8 mouse cellular contexts compared by ENCODE assay signal in the genomic region with DNA sequence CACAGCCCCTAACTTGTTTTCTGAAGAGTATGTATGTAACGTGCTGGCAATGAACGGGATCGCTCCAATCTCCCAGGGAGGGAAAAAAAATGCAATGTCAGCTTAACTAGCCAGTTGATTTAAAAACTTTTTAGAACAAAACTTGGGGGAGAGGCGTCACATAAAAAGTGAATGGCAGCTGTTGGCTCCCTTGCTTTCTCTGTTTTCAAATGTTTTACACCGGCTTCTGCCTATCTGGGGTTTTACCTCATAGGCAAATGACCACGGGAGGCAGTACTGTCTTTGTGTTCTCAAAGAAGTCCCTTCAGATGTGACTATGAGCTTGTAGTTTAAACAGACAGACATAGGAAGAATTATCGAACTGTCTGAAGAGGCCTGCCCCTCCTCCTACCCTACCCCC. TPM values are rescaled to one million over a fixed set of nuclear protein-coding genes. Genes with fewer than 3 reads are reported as not detected.
DNase-seq lines count a peak whose midpoint lies in the region; ATAC-seq and TF ChIP-seq lines count a peak whose summit lies in the region.

No protein-coding gene starts in this region.

- no peaks in the 10 kb centered on the region for H3K27me3 ChIP-seq in kidney, embryonic 16.5 days (ENCODE audit: insufficient read depth, low read length)
- H3K27me3 ChIP-seq in embryonic facial prominence, embryonic 14.5 days (replicated peaks; ENCODE audit: control insufficient read depth, insufficient read depth, low read length) = no peaks in the 10 kb centered on the region
- no peaks in the 10 kb centered on the region for H3K27me3 ChIP-seq in intestine, embryonic 14.5 days (replicated peaks; ENCODE audit: control insufficient read depth, insufficient read depth, low read length)
- H3K27me3 ChIP-seq in midbrain, postnatal 0 days (ENCODE audit: insufficient read depth, low read length) = no peaks in the 10 kb centered on the region

- intact Hi-C loops in left cerebral cortex, postnatal 25 days (cut with DNase I) = loop anchor here (5.0 kb wide), 2 partner anchors 161 to 621 kb away; no protein-coding TSS in a partner anchor

- H3K9ac ChIP-seq in kidney, embryonic 16.5 days (replicated peaks; ENCODE audit: low read length) = peak overlapping the region; percentile 15; the same call in 1 of the 2 replicates
- H3K9ac ChIP-seq in embryonic facial prominence, embryonic 14.5 days (ENCODE audit: low read depth, low read length) = peak overlapping the region; percentile 49
- H3K9ac ChIP-seq in intestine, embryonic 14.5 days (ENCODE audit: low read length) = peak overlapping the region; percentile 36
- H3K9ac ChIP-seq in midbrain, postnatal 0 days (replicated peaks; ENCODE audit: low read length, poor library complexity, severe bottlenecking) = 0 out of 2 replicates have a peak overlapping the region, but pooled peaks have one; percentile 33

- 23% methylated on average over 7 of the region's 7 CpGs for WGBS in kidney, embryonic 16.5 days
- WGBS in embryonic facial prominence, embryonic 14.5 days = 19% methylated on average over 7 of the region's 7 CpGs
- WGBS in intestine, embryonic 14.5 days = 12% methylated on average over 7 of the region's 7 CpGs
- 30% methylated on average over 7 of the region's 7 CpGs for whole genome bisulfite sequencing in midbrain, postnatal 0 days

- peak overlapping the region; percentile 31 for H3K4me3 ChIP-seq in kidney, embryonic 16.5 days (ENCODE audit: low read length)
- peak overlapping the region; percentile 89 for H3K4me3 ChIP-seq in embryonic facial prominence, embryonic 14.5 days (ENCODE audit: low read depth, low read length)
- peak overlapping the region; percentile 25 for H3K4me3 ChIP-seq in intestine, embryonic 14.5 days (ENCODE audit: low read depth, low read length)
- peak overlapping the region; percentile 34 for H3K4me3 ChIP-seq in midbrain, postnatal 0 days (ENCODE audit: low read depth, low read length)

- H3K36me3 ChIP-seq in kidney, embryonic 16.5 days (ENCODE audit: insufficient read depth, low read length) = no peaks in the 10 kb centered on the region
- no peaks in the 10 kb centered on the region for H3K36me3 ChIP-seq in embryonic facial prominence, embryonic 14.5 days (ENCODE audit: control insufficient read depth, insufficient read depth, low read length)
- no peaks in the 10 kb centered on the region for H3K36me3 ChIP-seq in intestine, embryonic 14.5 days (ENCODE audit: control insufficient read depth, insufficient read depth, low read length)
- no peaks in the 10 kb centered on the region for H3K36me3 ChIP-seq in midbrain, postnatal 0 days (ENCODE audit: insufficient read depth, low read length)

- no peak for DNase-seq in kidney, adult 8-10 months
- DNase-seq in embryonic facial prominence, embryonic 14.5 days (ENCODE audit: low spot score) = peak; percentile 50
- no peak for DNase-seq in intestine, embryonic 14.5 days (ENCODE audit: low spot score)
- DNase-seq in midbrain, postnatal 0 days (ENCODE audit: low spot score) = peak; percentile 51
- DNase-seq in left cerebral cortex, postnatal 25 days (ENCODE audit: low spot score in 2 of 2) = no peak
- no peak for DNase-seq in frontal cortex, postnatal 10 days (ENCODE audit: low spot score in 2 of 2)
- no peak for DNase-seq in thymus, postnatal 4 days

- peak; percentile 53 for TF ChIP-seq CTCF in midbrain, postnatal 0 days (IDR thresholded peaks at IDR 0.05)

- no peak for ATAC-seq in kidney, embryonic 16.5 days (ENCODE audit: low FRiP score, low TSS enrichment)
- ATAC-seq in embryonic facial prominence, embryonic 14.5 days (ENCODE audit: low read depth) = no peak
- no peak for ATAC-seq in intestine, embryonic 14.5 days (replicated peaks; ENCODE audit: low FRiP score, low TSS enrichment, low read depth)
- ATAC-seq in midbrain, postnatal 0 days (ENCODE audit: low FRiP score) = no peak

- H3K9me3 ChIP-seq in kidney, embryonic 16.5 days (ENCODE audit: low read length) = no peaks in the 10 kb centered on the region
- no peaks in the 10 kb centered on the region for H3K9me3 ChIP-seq in embryonic facial prominence, embryonic 14.5 days (ENCODE audit: control insufficient read depth, low read length)
- no peaks in the 10 kb centered on the region for H3K9me3 ChIP-seq in intestine, embryonic 14.5 days (ENCODE audit: control insufficient read depth, low read length)
- H3K9me3 ChIP-seq in midbrain, postnatal 0 days (ENCODE audit: low read length) = no peaks in the 10 kb centered on the region

- peaks cover 42% of the 10 kb centered on the region for H3K4me1 ChIP-seq in kidney, embryonic 16.5 days (ENCODE audit: insufficient read depth, low read length)
- peaks cover 53% of the 10 kb centered on the region for H3K4me1 ChIP-seq in embryonic facial prominence, embryonic 14.5 days (ENCODE audit: control insufficient read depth, insufficient read depth, low read length)
- H3K4me1 ChIP-seq in intestine, embryonic 14.5 days (replicated peaks; ENCODE audit: control insufficient read depth, insufficient read depth, low read length) = peaks cover 64% of the 10 kb centered on the region
- H3K4me1 ChIP-seq in midbrain, postnatal 0 days (ENCODE audit: insufficient read depth, low read length) = peaks cover 9% of the 10 kb centered on the region; the same call in 1 of the 2 replicates

- H3K27ac ChIP-seq in kidney, embryonic 16.5 days (ENCODE audit: low read length) = no peak overlapping the region
- peak overlapping the region; percentile 41 for H3K27ac ChIP-seq in embryonic facial prominence, embryonic 14.5 days (replicated peaks; ENCODE audit: low read depth, low read length)
- H3K27ac ChIP-seq in intestine, embryonic 14.5 days (ENCODE audit: low read depth) = peak overlapping the region; percentile 69
- H3K27ac ChIP-seq in midbrain, postnatal 0 days (ENCODE audit: low read depth, low read length) = no peak overlapping the region

- peak overlapping the region; percentile 52 for H3K4me2 ChIP-seq in kidney, embryonic 16.5 days (replicated peaks; ENCODE audit: low read depth, low read length)
- H3K4me2 ChIP-seq in embryonic facial prominence, embryonic 14.5 days (ENCODE audit: low read depth, low read length) = peak overlapping the region; percentile 87
- peak overlapping the region; percentile 60 for H3K4me2 ChIP-seq in intestine, embryonic 14.5 days (ENCODE audit: low read length)
- peak overlapping the region; percentile 65 for H3K4me2 ChIP-seq in midbrain, postnatal 0 days (ENCODE audit: low read depth, low read length, poor library complexity, severe bottlenecking)

RNA-seq across cellular contexts. Expression of gene Prickle1, which starts 4.3 kb away (rescaled TPM):
- polyA plus RNA-seq in kidney, embryonic 16.5 days (2015; fragmentation: Nextera tagmentation; extraction: Ambion mirVana) = 28.5 and 31.3 TPM in 2 replicates
- polyA plus RNA-seq in embryonic facial prominence, embryonic 14.5 days (2014; fragmentation: Nextera tagmentation; extraction: Ambion mirVana) = 35.7 and 43.5 TPM in 2 replicates
- polyA plus RNA-seq in intestine, embryonic 14.5 days (2014; fragmentation: Nextera tagmentation; extraction: Ambion mirVana) = 31.0 and 33.4 TPM in 2 replicates
- total RNA-seq in midbrain, postnatal 0 days (2014; rRNA removed) = 14.6 and 16.3 TPM in 2 replicates
- 13.7 and 14.5 TPM in 2 replicates for polyA plus RNA-seq in midbrain, postnatal 0 days (2015; fragmentation: Nextera tagmentation; extraction: Ambion mirVana)
- 10 to 100 TPM; 85.7 to 98.6 TPM for total RNA-seq in left cerebral cortex, postnatal 25 days (2021)

Comparison
In these comparisons a context has a peak if more than half of its experiments do, and no peak if none do; other contexts are left out.
1. H3K27ac ChIP-seq: peak in embryonic facial prominence, embryonic 14.5 days (single experiment) and intestine, embryonic 14.5 days (single experiment); none in kidney, embryonic 16.5 days (single experiment) and midbrain, postnatal 0 days (single experiment).
2. H3K4me3 ChIP-seq: peak in every context shown above with its lines; median percentile 89 in embryonic facial prominence, embryonic 14.5 days; 34 in midbrain, postnatal 0 days; 31 in kidney, embryonic 16.5 days; 25 in intestine, embryonic 14.5 days.
3. DNase-seq: peak in embryonic facial prominence, embryonic 14.5 days (single experiment) and midbrain, postnatal 0 days (single experiment); none in kidney, adult 8-10 months (0 of 2), intestine, embryonic 14.5 days (single experiment), left cerebral cortex, postnatal 25 days (0 of 2), frontal cortex, postnatal 10 days (0 of 2) and thymus, postnatal 4 days (single experiment).
4. Peak in every context shown above with its lines, with median percentiles within 50 percentile points of each other: H3K4me2 ChIP-seq and H3K9ac ChIP-seq.